Mouse (Mus musculus): ENCODE results near the gene Cmtm7.

The Cmtm7 gene

GRCm38 (mm10) chr9:114707805-114708204 is 73.9 kb downstream of the Cmtm7 start:
- DNase-seq, result no peak
